8 mouse cellular contexts compared by ENCODE assay signal in the genomic region with DNA sequence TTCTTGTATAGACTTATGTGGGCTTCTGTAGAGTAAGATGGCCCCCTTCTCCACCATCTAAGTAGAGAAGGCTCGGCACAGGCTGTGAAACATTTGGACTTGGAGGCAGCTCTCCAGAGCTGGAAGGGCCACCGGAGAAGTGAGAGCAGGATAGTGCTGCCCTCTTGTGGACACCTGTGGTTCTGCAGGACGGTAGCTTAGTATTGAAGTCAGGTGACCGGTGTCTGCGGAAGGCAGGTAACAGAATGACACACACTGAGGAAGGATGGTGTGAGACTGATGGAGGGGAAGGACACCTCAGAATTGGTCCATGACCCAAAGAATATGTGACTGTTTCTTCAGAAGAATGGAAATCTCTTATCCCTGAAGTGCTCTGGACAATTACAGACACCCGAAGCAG. TPM values are rescaled to one million over a fixed set of nuclear protein-coding genes. Genes with fewer than 3 reads are reported as not detected.
DNase-seq lines count a peak whose midpoint lies in the region; ATAC-seq and TF ChIP-seq lines count a peak whose summit lies in the region.

No protein-coding gene starts in this region.

- peaks cover 12% of the 10 kb centered on the region for H3K4me1 ChIP-seq in embryonic facial prominence, embryonic 10.5 days
- peaks cover 4% of the 10 kb centered on the region for H3K4me1 ChIP-seq in testis, adult 2 months (ENCODE audit: control insufficient read depth, insufficient read depth, low read length)

- peaks cover 67% of the 10 kb centered on the region for H3K27me3 ChIP-seq in embryonic facial prominence, embryonic 10.5 days (replicated peaks; ENCODE audit: low read depth, poor library complexity, severe bottlenecking)
- no peaks in the 10 kb centered on the region; the same call in 1 of the 2 replicates for H3K27me3 ChIP-seq in testis, adult 2 months (ENCODE audit: control insufficient read depth, insufficient read depth, low read length)

- no peak for TF ChIP-seq POLR2A in testis, adult 2 months (IDR thresholded peaks at IDR 0.05; ENCODE audit: control insufficient read depth, low read depth, low read length)

- no peak for DNase-seq in frontal cortex, postnatal 10 days (ENCODE audit: low spot score in 2 of 2)
- DNase-seq in 416B (ENCODE audit: low read depth), result peak; percentile 5
- peak; percentile 57 to 60 for DNase-seq in adrenal gland, postnatal 36 days
- peak; percentile 74 for DNase-seq in embryonic facial prominence, embryonic 10.5 days (ENCODE audit: low spot score)
- DNase-seq in kidney, postnatal 10 days, result peak; percentile 78

- H3K4me3 ChIP-seq in embryonic facial prominence, embryonic 10.5 days, result no peak overlapping the region
- H3K4me3 ChIP-seq in testis, adult 2 months (ENCODE audit: control insufficient read depth, low read depth, low read length), result no peak overlapping the region

- peak; percentile 97 for TF ChIP-seq CTCF in testis, adult 2 months (IDR thresholded peaks at IDR 0.05; ENCODE audit: control insufficient read depth, insufficient read depth, insufficient replicate concordance, low read depth, low read length)

- no peaks in the 10 kb centered on the region for H3K36me3 ChIP-seq in embryonic facial prominence, embryonic 10.5 days (replicated peaks)
- no peaks in the 10 kb centered on the region for H3K36me3 ChIP-seq in testis, adult 2 months (ENCODE audit: control insufficient read depth, insufficient read depth, low read length)

- ATAC-seq in frontal cortex, adult (ENCODE audit: low TSS enrichment), result peak; percentile 82
- peak; percentile 72 for ATAC-seq in megakaryocyte, adult 5-6 weeks (ENCODE audit: poor library complexity, severe bottlenecking)

- no peak overlapping the region for H3K27ac ChIP-seq in embryonic facial prominence, embryonic 10.5 days (replicated peaks)
- H3K27ac ChIP-seq in testis, adult 2 months (ENCODE audit: control insufficient read depth, insufficient read depth, low read depth, low read length), result no peak overlapping the region

- H3K9me3 ChIP-seq in embryonic facial prominence, embryonic 10.5 days, result no peaks in the 10 kb centered on the region

- 30% methylated on average over 6 of the region's 6 CpGs for WGBS in embryonic facial prominence, embryonic 10.5 days

RNA-seq across cellular contexts. Expression of gene Lmx1a, which starts 19.2 kb away (rescaled TPM):
- under 1 TPM in 1 of 2 experiments, not detected in 1; 0.13 TPM for total RNA-seq in adrenal gland, postnatal 36 days (2021)
- polyA plus RNA-seq in embryonic facial prominence, embryonic 10.5 days (2016; fragmentation: Nextera tagmentation; extraction: Ambion mirVana), result 2.6 and 4.9 TPM in 2 replicates
- total RNA-seq in megakaryocyte, adult 5-6 weeks (2015), result not detected in 2 replicates
- not detected in 2 replicates for total RNA-seq in megakaryocyte, adult 5-6 weeks (2017)
- 0.06 TPM in 1 of 2 replicates, not detected in the other for polyA plus RNA-seq in testis, adult 2 months (2012; rRNA removed)

Comparison
In these comparisons a context has a peak if more than half of its experiments do, and no peak if none do; other contexts are left out.
1. DNase-seq: peak in 416B (single experiment), adrenal gland, postnatal 36 days (2 of 2), embryonic facial prominence, embryonic 10.5 days (single experiment) and kidney, postnatal 10 days (single experiment); none in frontal cortex, postnatal 10 days (0 of 2).